Mouse (Mus musculus): ENCODE data around the gene Nlrp4e.

DNA sequence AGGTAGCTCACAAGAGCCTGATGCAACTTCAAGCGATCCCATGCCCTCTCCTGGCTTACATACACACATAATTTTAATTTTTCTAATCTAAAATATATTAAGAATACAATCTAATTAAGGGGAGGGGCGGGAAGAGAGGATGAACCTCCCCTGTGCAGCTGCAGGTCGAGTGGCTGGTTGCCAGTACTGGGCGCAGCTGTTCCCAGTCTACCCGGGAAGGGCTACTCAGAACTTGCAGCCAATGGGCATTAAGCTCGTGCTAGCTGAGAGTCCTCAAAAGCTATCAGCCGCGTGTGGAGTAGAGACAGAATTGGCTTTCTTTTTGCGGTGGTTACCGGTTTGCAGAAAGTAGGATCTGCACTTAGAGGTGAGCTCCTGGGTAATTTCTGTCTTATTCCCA, 84.6 kb downstream of the Nlrp4e start, which contains the start of gene Nlrp5:
- TF ChIP-seq CTCF (IDR thresholded peaks at IDR 0.05; ENCODE audit: insufficient read depth, low read length) (no peak), POLR2A (IDR thresholded peaks at IDR 0.05; ENCODE audit: borderline replicate concordance, extremely low read depth, low read depth, low read length) (no peak)
